Mouse (Mus musculus): Measurements from ENCODE around the gene Rasa2.

- TF ChIP-seq CTCF (IDR thresholded peaks at IDR 0.05; ENCODE audit: control insufficient read depth, insufficient read depth, insufficient read length) (no peak), MAX (IDR thresholded peaks at IDR 0.05) (no peak), MYOD1 (IDR thresholded peaks at IDR 0.05; ENCODE audit: control insufficient read depth, insufficient read length, low read depth) (no peak)
Observed at GRCm38 (mm10) chr9:96610813-96611212, 20.6 kb downstream of the Rasa2 start.

Measured in C2C12 (cell line).